Mouse (Mus musculus) monocyte, adult 2 months (primary cell): ENCODE measurements around the gene Tomm40.
A peak's percentile ranks its signal among the peaks of the same experiment; 100 is the strongest.

Experiments used
- DNase-seq, 2 experiments: peaks; one replicate each; pipeline ENCODE4 v3.0.0; 2022; ENCODE audit warnings: low spot score in 2 of 2, low read depth in 1 of 2

Gene Tomm40

GRCm38 (mm10) chr7:19715239-19716054, at the start of gene Tomm40:
Tomm40 (minus strand) TSS chr7:19715438.
- peak; percentile 99 to 100 for DNase-seq

- no peak for DNase-seq
These were observed 49.3 kb upstream of the Tomm40 start for GRCm38 (mm10) chr7:19764581-19764980.

- no peak for DNase-seq
These were observed 48.7 kb upstream of the Tomm40 start for GRCm38 (mm10) chr7:19763829-19764477.

- DNase-seq = no peak
These were observed 47.0 kb upstream of the Tomm40 start for GRCm38 (mm10) chr7:19762283-19762682.

- no peak for DNase-seq
These were observed 44.8 kb upstream of the Tomm40 start for GRCm38 (mm10) chr7:19760021-19760420.

GRCm38 (mm10) chr7:19758623-19759022, 43.4 kb upstream of the Tomm40 start:
- DNase-seq = no peak

- DNase-seq = no peak
These were observed 40.9 kb upstream of the Tomm40 start for GRCm38 (mm10) chr7:19755851-19756786.

- no peak for DNase-seq
These were observed 39.8 kb upstream of the Tomm40 start for GRCm38 (mm10) chr7:19755008-19755407.

- no peak for DNase-seq
These were observed 38.8 kb upstream of the Tomm40 start for GRCm38 (mm10) chr7:19754065-19754464.

GRCm38 (mm10) chr7:19753587-19753986, 38.3 kb upstream of the Tomm40 start:
- DNase-seq = no peak

GRCm38 (mm10) chr7:19752652-19753051, 37.4 kb upstream of the Tomm40 start:
- DNase-seq = no peak

- no peak for DNase-seq
These were observed 35.8 kb upstream of the Tomm40 start for GRCm38 (mm10) chr7:19751070-19751383.

GRCm38 (mm10) chr7:19750217-19751069, 35.2 kb upstream of the Tomm40 start, which contains the start of gene Nectin2:
Nectin2 (minus strand) TSS chr7:19750483.
- DNase-seq = peak; percentile 59 to 71

- peak; percentile 74 to 77 for DNase-seq
These were observed 34.4 kb upstream of the Tomm40 start for GRCm38 (mm10) chr7:19749389-19750216.

- DNase-seq = no peak
These were observed 33.3 kb upstream of the Tomm40 start for GRCm38 (mm10) chr7:19748219-19749195.

GRCm38 (mm10) chr7:19747420-19748218, 32.4 kb upstream of the Tomm40 start:
- no peak for DNase-seq

- no peak for DNase-seq
These were observed 31.4 kb upstream of the Tomm40 start for GRCm38 (mm10) chr7:19746426-19747201.
